Mouse (Mus musculus) lung, postnatal 0 days (tissue): ENCODE measurements around the gene Cnot2. TPM values are rescaled to one million over a fixed set of nuclear protein-coding genes. Genes with fewer than 3 reads are reported as not detected.

Experiments used
- ATAC-seq: fragments of 200-750 bp; cut with Nextera tagmentation; 2 replicates; pipeline ENCODE4 v1.8.0; 2017; ENCODE audit warnings: moderate library complexity
- DNase-seq: peaks from one replicate; pipeline ENCODE4 v3.0.0-alpha.2; 2016; ENCODE audit warnings: low spot score
- H3K27ac ChIP-seq: fragments of 300-500 bp; sonication (generic); 2 replicates; pipeline ENCODE4 v1.5.1; 2014; ENCODE audit warnings: antibody characterized with exemption, mild to moderate bottlenecking, low read length, mixed read lengths
- H3K27me3 ChIP-seq: fragments of 300-500 bp; sonication (generic); replicated peaks from 2 replicates; pipeline ENCODE4 v1.6.1; 2014; ENCODE audit warnings: low read length, mixed read lengths; ENCODE audit not compliant: insufficient read depth
- H3K36me3 ChIP-seq: fragments of 300-500 bp; sonication (generic); 2 replicates; pipeline ENCODE4 v1.6.1; 2014; ENCODE audit warnings: low read length, mixed read lengths; ENCODE audit not compliant: insufficient read depth
- H3K4me1 ChIP-seq: fragments of 300-500 bp; sonication (generic); 2 replicates; pipeline ENCODE4 v1.6.1; 2014; ENCODE audit warnings: antibody characterized with exemption, low read depth, low read length, mixed read lengths; ENCODE audit not compliant: insufficient read depth
- H3K4me2 ChIP-seq: fragments of 300-500 bp; sonication (generic); replicated peaks from 2 replicates; pipeline ENCODE4 v1.6.1; 2014; ENCODE audit warnings: low read depth, mild to moderate bottlenecking, low read length, moderate library complexity, mixed read lengths
- H3K4me3 ChIP-seq: fragments of 300-500 bp; sonication (generic); 2 replicates; pipeline ENCODE4 v1.5.1; 2014; ENCODE audit warnings: low read depth, low read length
- H3K9ac ChIP-seq: fragments of 300-500 bp; sonication (generic); replicated peaks from 2 replicates; pipeline ENCODE4 v1.6.1; 2014; ENCODE audit warnings: low read depth, mild to moderate bottlenecking
- H3K9me3 ChIP-seq: fragments of 300-500 bp; sonication (generic); 2 replicates; pipeline ENCODE4 v1.6.1; 2016; ENCODE audit warnings: low read length, mixed read lengths
- CTCF ChIP-seq: IDR thresholded peaks from 2 replicates; pipeline ENCODE4 v1.5.1; 2016; ENCODE audit warnings: antibody characterized with exemption, mild to moderate bottlenecking
- EP300 ChIP-seq: IDR thresholded peaks from 2 replicates; pipeline ENCODE4 v1.6.1; 2016; ENCODE audit warnings: antibody characterized with exemption, mild to moderate bottlenecking, control low read depth
- WGBS: fragments of 180-500 bp; shearing (Covaris S2); extraction: QIAGEN DNeasy Blood & Tissue Kit; methylation state at CpG from one replicate; pipeline ENCODE4 v1.1.7; 2014; 5-methylcytosine and 5-hydroxymethylcytosine counted together
- polyA plus RNA-seq: library from polyadenylated mRNA; unstranded; fragments of >200 nt; fragmentation: Nextera tagmentation; extraction: Ambion mirVana; gene quantifications from 2 replicates; pipeline ENCODE4 v1.2.1, GENCODE M21; 2015

Gene Cnot2
- polyA plus RNA-seq, 1 experiment from 2014 or later: 47.3 TPM

DNA sequence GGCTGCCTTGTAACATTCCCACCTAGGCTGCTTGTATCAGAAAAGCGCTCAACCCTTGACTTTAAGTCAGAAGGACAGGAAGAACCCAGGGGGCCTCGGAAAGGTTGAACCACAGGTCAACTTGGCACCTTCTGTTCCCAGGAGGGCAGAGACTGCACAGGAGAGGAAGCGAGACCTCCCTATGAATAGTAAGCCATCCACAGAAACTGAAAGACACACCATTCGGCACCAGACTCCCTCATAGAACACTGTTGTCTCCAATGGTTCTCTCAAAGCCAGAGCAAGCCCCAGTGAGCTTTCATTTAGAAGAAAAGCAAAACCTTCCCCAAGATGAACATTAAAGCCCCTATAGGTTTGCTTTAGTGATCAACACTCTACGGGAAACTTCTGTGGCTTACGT, 105.6 kb downstream of the Cnot2 start:
- no peak for ATAC-seq
- TF ChIP-seq EP300 (no peak), CTCF (no peak)
- H3K9ac ChIP-seq: no peak overlapping the region
- H3K9me3 ChIP-seq: no peaks in the 10 kb centered on the region
- no peaks in the 10 kb centered on the region for H3K27me3 ChIP-seq
- no peaks in the 10 kb centered on the region for H3K36me3 ChIP-seq
- no peak overlapping the region for H3K4me3 ChIP-seq
- peaks cover 10% of the 10 kb centered on the region; the same call in 1 of the 2 replicates for H3K4me1 ChIP-seq
- 56% methylated on average over 6 of the region's 6 CpGs for WGBS
- no peak overlapping the region for H3K4me2 ChIP-seq
- DNase-seq: no peak
- no peak overlapping the region for H3K27ac ChIP-seq

DNA sequence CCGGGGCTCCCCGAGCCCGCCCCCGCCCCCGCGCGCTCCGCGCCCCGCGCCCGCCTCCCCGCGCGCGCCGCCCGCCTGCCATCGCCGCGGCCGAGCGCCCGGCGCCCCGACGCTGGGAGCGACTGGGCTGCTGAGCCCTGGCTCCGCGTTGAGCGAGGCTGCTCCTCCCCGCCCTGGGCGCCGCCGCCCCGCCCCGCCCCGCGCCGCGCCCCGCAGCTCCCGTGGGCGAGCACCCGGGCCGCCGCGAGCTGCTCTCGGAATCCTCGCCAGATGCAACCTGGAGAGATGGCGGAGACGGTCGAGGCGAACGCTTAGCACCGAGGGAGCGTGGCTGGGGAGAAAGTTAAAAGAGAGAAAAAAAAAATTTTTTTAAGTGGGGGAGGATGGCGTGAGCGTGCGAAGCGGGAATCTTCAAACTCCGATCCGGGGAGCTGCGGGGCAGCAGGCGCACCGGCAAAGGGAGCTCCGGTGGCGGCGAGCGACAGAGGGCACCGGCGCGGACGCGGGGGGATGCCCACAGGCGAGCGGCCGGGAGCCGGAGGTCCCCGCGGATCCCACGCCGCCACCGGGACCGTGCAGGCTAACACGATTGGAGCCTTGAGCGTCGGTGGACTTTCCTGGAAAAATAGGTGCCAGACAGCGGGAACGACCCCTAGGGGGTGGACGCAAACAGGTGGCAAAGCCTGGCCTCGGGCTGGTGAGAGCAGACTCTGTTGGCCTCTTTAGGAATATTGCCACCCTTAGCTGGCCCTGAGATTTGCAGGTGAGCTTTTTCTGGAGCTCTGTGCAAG, 107.4 kb downstream of the Cnot2 start, which contains the start of gene Kcnmb4:
Gene Kcnmb4, minus strand, starts transcription at position 120 of the 791 bp plus-strand sequence.
- Histone ChIP-seq H3K27ac (no peak within 1 kb of the TSS), H3K4me1 (peaks cover 10% of the 10 kb centered on the region; the same call in 1 of the 2 replicates), H3K9me3 (no peaks in the 10 kb centered on the region), H3K4me3 (peak within 1 kb of the TSS; percentile 63), H3K36me3 (no peaks in the 10 kb centered on the region), H3K27me3 (no peaks in the 10 kb centered on the region), H3K4me2 (peak within 1 kb of the TSS; percentile 99), H3K9ac (no peak within 1 kb of the TSS)
- TF ChIP-seq EP300 (no peak), CTCF (peak; percentile 34)
- DNase-seq (peak; percentile 31), ATAC-seq (peak; percentile 90)
- WGBS: 0% methylated on average over 72 of the region's 92 CpGs

DNA sequence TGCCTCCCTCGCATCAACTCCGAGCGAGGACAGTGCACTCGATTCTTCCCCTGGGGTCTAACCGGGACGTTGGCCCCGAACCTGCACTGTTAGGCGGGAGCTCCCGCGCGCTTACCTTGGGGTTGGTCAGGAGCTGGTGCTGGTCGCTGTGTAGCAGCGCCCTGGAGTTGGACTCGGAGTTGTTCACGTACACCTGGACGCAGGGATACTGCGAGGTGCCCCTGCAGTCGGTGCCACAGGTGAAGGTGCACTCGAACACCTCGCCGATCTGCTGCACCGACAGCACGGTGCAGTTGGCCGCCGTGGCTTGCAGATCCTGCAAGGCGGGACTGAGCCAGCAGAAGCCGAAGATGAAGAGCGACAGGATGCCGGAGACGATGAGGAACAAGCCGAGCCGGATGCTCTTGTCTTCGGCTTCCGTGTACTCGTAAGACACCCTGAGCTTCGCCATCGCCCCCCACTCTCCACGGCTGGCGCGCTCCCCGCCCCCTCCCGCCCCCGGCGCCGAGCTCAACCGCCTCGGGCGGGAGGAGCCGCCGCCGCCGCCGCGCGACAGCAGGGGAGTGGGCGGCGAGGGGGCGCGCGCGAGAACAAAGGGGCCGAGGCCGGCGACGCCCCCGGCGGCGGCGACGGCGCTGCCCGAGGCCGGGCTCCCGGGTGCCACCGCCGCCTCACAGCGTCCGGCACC, 108.1 kb downstream of the Cnot2 start:
- no peaks in the 10 kb centered on the region for H3K27me3 ChIP-seq
- ATAC-seq (peak; percentile 30), DNase-seq (peak; percentile 48)
- no peaks in the 10 kb centered on the region for H3K36me3 ChIP-seq
- WGBS: 1% methylated on average over 43 of the region's 78 CpGs
- H3K9ac ChIP-seq: no peak overlapping the region
- H3K4me3 ChIP-seq: peak overlapping the region; percentile 63
- TF ChIP-seq CTCF (no peak), EP300 (no peak)
- no peaks in the 10 kb centered on the region for H3K9me3 ChIP-seq
- H3K4me1 ChIP-seq: peaks cover 10% of the 10 kb centered on the region; the same call in 1 of the 2 replicates
- no peak overlapping the region for H3K27ac ChIP-seq
- peak overlapping the region; percentile 99 for H3K4me2 ChIP-seq

DNA sequence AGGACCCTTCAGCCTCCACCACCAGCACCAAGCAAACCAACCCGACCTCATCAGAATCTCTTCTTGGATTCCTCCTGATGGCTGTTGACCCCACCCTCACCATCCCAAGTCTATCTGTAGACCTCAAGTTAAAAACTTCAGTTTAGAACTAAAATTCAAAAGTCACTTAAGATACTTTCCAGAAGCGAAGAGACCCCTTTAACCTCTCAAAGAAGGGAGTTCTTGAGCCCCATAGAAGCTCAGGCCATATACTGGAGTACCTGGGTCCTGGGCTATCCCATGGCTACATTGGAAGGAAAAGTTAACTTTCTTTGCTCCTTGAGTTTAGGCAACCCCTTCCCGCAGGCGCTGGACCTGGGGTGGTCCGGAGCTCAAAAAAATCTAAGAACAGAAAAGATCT, 108.7 kb downstream of the Cnot2 start:
- no peak for TF ChIP-seq EP300
- TF ChIP-seq CTCF: no peak
- Histone ChIP-seq H3K4me2 (peak overlapping the region; percentile 99), H3K9ac (no peak overlapping the region), H3K4me1 (peaks cover 10% of the 10 kb centered on the region; the same call in 1 of the 2 replicates), H3K9me3 (no peaks in the 10 kb centered on the region), H3K4me3 (peak overlapping the region; percentile 63; the same call in 1 of the 2 replicates), H3K36me3 (no peaks in the 10 kb centered on the region), H3K27me3 (no peaks in the 10 kb centered on the region), H3K27ac (no peak overlapping the region)
- WGBS: 11% methylated on average over 5 of the region's 5 CpGs
- DNase-seq (no peak), ATAC-seq (no peak)

DNA sequence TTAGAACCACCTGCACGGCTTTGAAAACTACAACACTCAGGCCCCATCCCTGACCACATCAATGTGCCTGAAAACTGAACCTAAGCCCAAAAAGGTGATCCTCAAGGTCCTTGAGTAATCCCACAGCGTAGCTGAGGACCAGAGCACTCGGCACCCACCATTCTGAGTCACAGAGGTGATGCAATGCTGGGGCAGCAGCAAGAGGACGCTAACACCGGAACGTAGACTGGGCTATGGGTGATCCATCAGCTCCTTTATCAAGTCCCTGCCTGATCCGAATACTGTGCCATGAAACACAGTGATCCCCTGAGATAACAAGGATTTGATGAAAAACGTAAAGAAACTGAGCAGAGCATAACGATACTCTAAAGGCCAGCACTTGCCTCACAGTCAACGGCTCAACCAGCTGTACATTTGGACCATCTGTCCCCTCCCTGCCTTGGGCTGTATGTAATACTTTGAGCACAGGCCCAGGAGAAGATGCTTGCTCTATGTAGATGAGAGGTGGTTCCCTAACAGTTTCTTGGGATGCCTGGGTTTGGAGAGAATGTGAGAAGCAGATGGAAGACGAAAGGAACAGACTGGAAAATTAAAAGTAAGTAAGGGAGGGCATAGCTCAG, 110.9 kb downstream of the Cnot2 start:
- ATAC-seq (no peak), DNase-seq (no peak)
- 87% methylated on average over 11 of the region's 11 CpGs for WGBS
- Histone ChIP-seq H3K36me3 (no peaks in the 10 kb centered on the region), H3K4me1 (peaks cover 10% of the 10 kb centered on the region; the same call in 1 of the 2 replicates), H3K27me3 (no peaks in the 10 kb centered on the region), H3K9me3 (no peaks in the 10 kb centered on the region), H3K9ac (no peak overlapping the region), H3K4me3 (no peak overlapping the region), H3K4me2 (no peak overlapping the region), H3K27ac (no peak overlapping the region)
- TF ChIP-seq CTCF (no peak), EP300 (no peak)

DNA sequence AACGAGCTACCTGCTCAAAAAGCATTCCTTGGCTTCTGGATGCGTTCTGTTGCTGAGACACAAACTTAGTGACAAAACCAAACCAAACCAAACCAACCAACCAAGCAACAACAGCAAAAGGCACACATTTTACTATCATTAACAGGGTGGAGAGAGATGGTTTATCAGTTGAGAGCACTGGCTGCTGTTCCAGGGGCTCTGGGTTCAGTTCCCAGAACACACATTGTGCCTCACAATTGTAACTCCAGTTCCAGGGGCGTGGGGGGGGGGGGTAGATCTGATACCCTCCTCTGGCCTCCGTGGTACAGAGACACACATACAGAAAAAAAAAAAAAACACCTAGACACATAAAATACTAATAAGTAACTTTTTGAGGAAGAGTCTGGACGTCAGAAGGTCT, 113.2 kb downstream of the Cnot2 start:
- no peak overlapping the region for H3K9ac ChIP-seq
- no peak overlapping the region for H3K4me2 ChIP-seq
- no peak overlapping the region for H3K4me3 ChIP-seq
- 78% methylated on average over 5 of the region's 5 CpGs for WGBS
- DNase-seq (no peak), ATAC-seq (no peak)
- H3K27ac ChIP-seq: no peak overlapping the region
- H3K4me1 ChIP-seq: peaks cover 8% of the 10 kb centered on the region; the same call in 1 of the 2 replicates
- no peaks in the 10 kb centered on the region for H3K9me3 ChIP-seq
- no peaks in the 10 kb centered on the region for H3K27me3 ChIP-seq
- H3K36me3 ChIP-seq: no peaks in the 10 kb centered on the region
- TF ChIP-seq CTCF: no peak
- no peak for TF ChIP-seq EP300
